Mouse (Mus musculus) heart, embryonic 11.5 days (tissue): ENCODE data around the gene Nars2. TPM values are rescaled to one million over a fixed set of nuclear protein-coding genes. Genes with fewer than 3 reads are reported as not detected.
A peak's percentile ranks its signal among the peaks of the same experiment; 100 is the strongest.

Source experiments
- ATAC-seq: fragments of 200-750 bp; cut with Nextera tagmentation; replicated peaks from 2 replicates; pipeline ENCODE4 v1.8.0; 2017; ENCODE audit warnings: moderate library complexity; ENCODE audit not compliant: insufficient number of reproducible peaks, low FRiP score, low TSS enrichment
- H3K27ac ChIP-seq: fragments of 300-500 bp; sonication (generic); 2 replicates; pipeline ENCODE4 v1.5.1; 2014; ENCODE audit warnings: mild to moderate bottlenecking, low read depth, low read length
- H3K27me3 ChIP-seq: fragments of 300-500 bp; sonication (generic); 2 replicates; pipeline ENCODE4 v1.6.1; 2014; ENCODE audit warnings: mild to moderate bottlenecking, low read length, mixed read lengths; ENCODE audit not compliant: control insufficient read depth, insufficient read depth
- H3K36me3 ChIP-seq: fragments of 300-500 bp; sonication (generic); 2 replicates; pipeline ENCODE4 v1.6.1; 2014; ENCODE audit warnings: mild to moderate bottlenecking, low read length, moderate library complexity, mixed read lengths; ENCODE audit not compliant: control insufficient read depth, insufficient read depth
- H3K4me1 ChIP-seq: fragments of 300-500 bp; sonication (generic); 2 replicates; pipeline ENCODE4 v1.6.1; 2014; ENCODE audit warnings: low read length; ENCODE audit not compliant: control insufficient read depth, insufficient read depth
- H3K4me2 ChIP-seq: fragments of 300-500 bp; sonication (generic); 2 replicates; pipeline ENCODE4 v1.6.1; 2014; ENCODE audit warnings: mild to moderate bottlenecking, moderate library complexity
- H3K4me3 ChIP-seq: fragments of 300-500 bp; sonication (generic); 2 replicates; pipeline ENCODE4 v1.5.1; 2014; ENCODE audit warnings: low read depth, low read length
- H3K9ac ChIP-seq: fragments of 300-500 bp; sonication (generic); 2 replicates; pipeline ENCODE4 v1.6.1; 2014; ENCODE audit warnings: mild to moderate bottlenecking, low read depth, low read length, moderate library complexity
- H3K9me3 ChIP-seq: fragments of 300-500 bp; sonication (generic); replicated peaks from 2 replicates; pipeline ENCODE4 v1.6.1; 2016; ENCODE audit warnings: low read length; ENCODE audit not compliant: control insufficient read depth
- WGBS: fragments of 180-500 bp; shearing (Covaris S2); extraction: QIAGEN DNeasy Blood & Tissue Kit; methylation state at CpG from one replicate; pipeline ENCODE4 v1.1.7; 2014; ENCODE audit not compliant: insufficient replicate concordance; 5-methylcytosine and 5-hydroxymethylcytosine counted together
- polyA plus RNA-seq: library from polyadenylated mRNA; unstranded; fragments of >200 nt; fragmentation: Nextera tagmentation; extraction: Ambion mirVana; gene quantifications from 2 replicates; pipeline ENCODE4 v1.2.1, GENCODE M21; 2014

Nars2 gene
- polyA plus RNA-seq, 1 experiment from 2014 or later = 16.0 TPM

GRCm38 (mm10) chr7:96981366-96981765 lies 30.1 kb downstream of the Nars2 start:
- WGBS = 89% methylated on average over 2 of the region's 2 CpGs
- Histone ChIP-seq H3K27me3 (no peaks in the 10 kb centered on the region), H3K4me1 (peaks cover 8% of the 10 kb centered on the region; the same call in 1 of the 2 replicates), H3K9ac (no peak overlapping the region), H3K36me3 (no peaks in the 10 kb centered on the region), H3K4me3 (no peak overlapping the region), H3K9me3 (no peaks in the 10 kb centered on the region), H3K27ac (no peak overlapping the region), H3K4me2 (no peak overlapping the region)
- no peak for ATAC-seq

- Histone ChIP-seq H3K27me3 (no peaks in the 10 kb centered on the region), H3K27ac (peak overlapping the region; percentile 32), H3K9me3 (no peaks in the 10 kb centered on the region), H3K9ac (no peak overlapping the region), H3K4me1 (peaks cover 22% of the 10 kb centered on the region; the same call in 1 of the 2 replicates), H3K4me3 (no peak overlapping the region), H3K4me2 (no peak overlapping the region), H3K36me3 (no peaks in the 10 kb centered on the region)
- no peak for ATAC-seq
- 54% methylated on average over 7 of the region's 7 CpGs for WGBS
Observed at GRCm38 (mm10) chr7:96983660-96984347, 32.5 kb downstream of the Nars2 start.

GRCm38 (mm10) chr7:96985798-96986197 lies 34.5 kb downstream of the Nars2 start:
- 0 out of 2 replicates have a peak overlapping the region, but pooled peaks have one; percentile 6 for H3K4me3 ChIP-seq
- no peaks in the 10 kb centered on the region for H3K27me3 ChIP-seq
- peaks cover 22% of the 10 kb centered on the region; the same call in 1 of the 2 replicates for H3K4me1 ChIP-seq
- peak; percentile 61; the same call in 1 of the 2 replicates for ATAC-seq
- no peaks in the 10 kb centered on the region for H3K36me3 ChIP-seq
- peak overlapping the region; percentile 7; the same call in 1 of the 2 replicates for H3K27ac ChIP-seq
- WGBS = 4% methylated on average over 8 of the region's 8 CpGs
- peak overlapping the region; percentile 45 for H3K4me2 ChIP-seq
- H3K9ac ChIP-seq = 0 out of 2 replicates have a peak overlapping the region, but pooled peaks have one; percentile 4
- no peaks in the 10 kb centered on the region for H3K9me3 ChIP-seq

GRCm38 (mm10) chr7:96986795-96987445 lies 35.6 kb downstream of the Nars2 start:
- Histone ChIP-seq H3K27ac (no peak overlapping the region), H3K4me3 (no peak overlapping the region), H3K27me3 (no peaks in the 10 kb centered on the region), H3K9me3 (no peaks in the 10 kb centered on the region), H3K9ac (no peak overlapping the region), H3K36me3 (no peaks in the 10 kb centered on the region), H3K4me1 (peaks cover 22% of the 10 kb centered on the region; the same call in 1 of the 2 replicates), H3K4me2 (no peak overlapping the region)
- ATAC-seq = no peak
- 50% methylated on average over 9 of the region's 9 CpGs for WGBS

GRCm38 (mm10) chr7:96987676-96988075 lies 36.4 kb downstream of the Nars2 start:
- Histone ChIP-seq H3K9me3 (no peaks in the 10 kb centered on the region), H3K27ac (no peak overlapping the region), H3K4me2 (no peak overlapping the region), H3K4me3 (no peak overlapping the region), H3K27me3 (no peaks in the 10 kb centered on the region), H3K9ac (no peak overlapping the region), H3K36me3 (no peaks in the 10 kb centered on the region), H3K4me1 (peaks cover 22% of the 10 kb centered on the region; the same call in 1 of the 2 replicates)
- 49% methylated on average over 4 of the region's 4 CpGs for WGBS
- no peak for ATAC-seq

GRCm38 (mm10) chr7:97012956-97013355 lies 61.7 kb downstream of the Nars2 start:
- H3K9me3 ChIP-seq = no peaks in the 10 kb centered on the region
- no peak overlapping the region for H3K4me3 ChIP-seq
- H3K27ac ChIP-seq = 0 out of 2 replicates have a peak overlapping the region, but pooled peaks have one; percentile 3
- H3K4me1 ChIP-seq = peaks cover 4% of the 10 kb centered on the region
- WGBS = 9% methylated on average over 3 of the region's 3 CpGs
- no peaks in the 10 kb centered on the region for H3K27me3 ChIP-seq
- H3K36me3 ChIP-seq = no peaks in the 10 kb centered on the region
- H3K9ac ChIP-seq = no peak overlapping the region
- H3K4me2 ChIP-seq = no peak overlapping the region
- no peak for ATAC-seq

GRCm38 (mm10) chr7:97018005-97018404 lies 66.7 kb downstream of the Nars2 start:
- no peak overlapping the region for H3K4me3 ChIP-seq
- no peak overlapping the region for H3K27ac ChIP-seq
- H3K27me3 ChIP-seq = no peaks in the 10 kb centered on the region
- no peaks in the 10 kb centered on the region for H3K36me3 ChIP-seq
- H3K9ac ChIP-seq = no peak overlapping the region
- 0 out of 2 replicates have a peak overlapping the region, but pooled peaks have one; percentile 11 for H3K4me2 ChIP-seq
- peaks cover 8% of the 10 kb centered on the region for H3K4me1 ChIP-seq
- no peak for ATAC-seq
- 26% methylated on average over 4 of the region's 4 CpGs for WGBS
- H3K9me3 ChIP-seq = no peaks in the 10 kb centered on the region

GRCm38 (mm10) chr7:97018418-97018817 lies 67.1 kb downstream of the Nars2 start:
- no peak overlapping the region for H3K4me2 ChIP-seq
- H3K27ac ChIP-seq = no peak overlapping the region

More at GRCm38 (mm10) chr7:97018418-97018817, 67.1 kb downstream of the Nars2 start:
- no peak for ATAC-seq
- no peaks in the 10 kb centered on the region for H3K9me3 ChIP-seq
- no peaks in the 10 kb centered on the region for H3K36me3 ChIP-seq
- H3K4me1 ChIP-seq = peaks cover 5% of the 10 kb centered on the region
- H3K9ac ChIP-seq = no peak overlapping the region
- no peaks in the 10 kb centered on the region for H3K27me3 ChIP-seq
- no peak overlapping the region for H3K4me3 ChIP-seq
- WGBS = 65% methylated on average over 3 of the region's 3 CpGs
